ENCODE assay signal across 8 mouse cellular contexts in the genomic region with DNA sequence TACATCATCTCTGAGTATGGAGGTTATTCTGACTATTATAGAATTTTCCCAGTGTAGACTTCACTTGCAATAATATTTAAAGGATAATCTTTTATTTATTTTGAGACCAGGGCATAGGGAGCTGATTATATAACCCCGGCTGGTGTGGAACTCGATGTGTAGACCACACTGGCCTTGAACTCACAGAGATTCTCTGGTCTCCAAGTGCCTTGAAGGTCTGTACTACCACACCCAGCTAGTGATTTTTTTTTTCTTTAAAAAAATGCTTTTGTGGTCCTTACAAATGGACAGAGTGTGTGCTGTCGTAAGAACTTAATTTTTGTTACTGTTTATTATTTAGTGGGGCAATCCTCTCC. TPM values are rescaled to one million over a fixed set of nuclear protein-coding genes. Genes with fewer than 3 reads are reported as not detected.
DNase-seq lines count a peak whose midpoint lies in the region; ATAC-seq lines count a peak whose summit lies in the region.

No protein-coding gene starts in this region.

- ATAC-seq in lung, embryonic 15.5 days (ENCODE audit: borderline replicate concordance, extremely low read depth, low FRiP score, low TSS enrichment), result no peak
- ATAC-seq in forebrain, embryonic 12.5 days (ENCODE audit: low FRiP score), result no peak
- ATAC-seq in limb, embryonic 11.5 days (ENCODE audit: insufficient number of reproducible peaks, low FRiP score, low TSS enrichment, low read depth), result no peak
- ATAC-seq in neural tube, embryonic 15.5 days (ENCODE audit: low FRiP score), result no peak
- no peak for ATAC-seq in frontal cortex, adult (ENCODE audit: low TSS enrichment)

- 37% methylated on average over 3 of the region's 3 CpGs for WGBS in lung, embryonic 15.5 days
- 74% methylated on average over 3 of the region's 3 CpGs for WGBS in forebrain, embryonic 12.5 days
- WGBS in limb, embryonic 11.5 days, result 81% methylated on average over 3 of the region's 3 CpGs
- WGBS in neural tube, embryonic 15.5 days, result 67% methylated on average over 3 of the region's 3 CpGs

- H3K36me3 ChIP-seq in lung, embryonic 15.5 days, result no peaks in the 10 kb centered on the region
- no peaks in the 10 kb centered on the region for H3K36me3 ChIP-seq in forebrain, embryonic 12.5 days (replicated peaks)
- H3K36me3 ChIP-seq in limb, embryonic 11.5 days (ENCODE audit: control insufficient read depth, insufficient read depth, low read length), result no peaks in the 10 kb centered on the region
- no peaks in the 10 kb centered on the region for H3K36me3 ChIP-seq in neural tube, embryonic 15.5 days

- H3K4me3 ChIP-seq in lung, embryonic 15.5 days, result peak overlapping the region; percentile 99
- peak overlapping the region; percentile 99 for H3K4me3 ChIP-seq in forebrain, embryonic 12.5 days (replicated peaks)
- peak overlapping the region; percentile 91; the same call in 1 of the 2 replicates for H3K4me3 ChIP-seq in limb, embryonic 11.5 days (ENCODE audit: low read depth, low read length)
- peak overlapping the region; percentile 96; the same call in 1 of the 2 replicates for H3K4me3 ChIP-seq in neural tube, embryonic 15.5 days (replicated peaks)

- H3K4me2 ChIP-seq in lung, embryonic 15.5 days, result peak overlapping the region; percentile 63
- H3K4me2 ChIP-seq in forebrain, embryonic 12.5 days, result peak overlapping the region; percentile 65
- peak overlapping the region; percentile 62 for H3K4me2 ChIP-seq in limb, embryonic 11.5 days (ENCODE audit: low read depth, severe bottlenecking)
- H3K4me2 ChIP-seq in neural tube, embryonic 15.5 days, result peak overlapping the region; percentile 62

- no peak for DNase-seq in lung, postnatal 25 days (ENCODE audit: low spot score)
- no peak for DNase-seq in limb, embryonic 11.5 days (ENCODE audit: low spot score)
- no peak for DNase-seq in adrenal gland, adult 18-20 months (ENCODE audit: low spot score in 2 of 2)
- DNase-seq in adrenal gland, postnatal 10 days, result no peak

- no peak overlapping the region for H3K27ac ChIP-seq in lung, embryonic 15.5 days
- no peak overlapping the region for H3K27ac ChIP-seq in forebrain, embryonic 12.5 days
- no peak overlapping the region for H3K27ac ChIP-seq in limb, embryonic 11.5 days (replicated peaks; ENCODE audit: low read depth, low read length)
- no peak overlapping the region for H3K27ac ChIP-seq in neural tube, embryonic 15.5 days (replicated peaks)

- H3K9me3 ChIP-seq in lung, embryonic 15.5 days, result no peaks in the 10 kb centered on the region
- H3K9me3 ChIP-seq in forebrain, embryonic 12.5 days, result no peaks in the 10 kb centered on the region
- H3K9me3 ChIP-seq in limb, embryonic 11.5 days (ENCODE audit: control insufficient read depth, low read length), result no peaks in the 10 kb centered on the region
- H3K9me3 ChIP-seq in neural tube, embryonic 15.5 days (replicated peaks), result no peaks in the 10 kb centered on the region

- no peak overlapping the region for H3K9ac ChIP-seq in lung, embryonic 15.5 days
- H3K9ac ChIP-seq in forebrain, embryonic 12.5 days, result no peak overlapping the region
- no peak overlapping the region for H3K9ac ChIP-seq in limb, embryonic 11.5 days (ENCODE audit: low read length)
- H3K9ac ChIP-seq in neural tube, embryonic 15.5 days (replicated peaks), result no peak overlapping the region

- peaks cover 23% of the 10 kb centered on the region for H3K4me1 ChIP-seq in lung, embryonic 15.5 days
- H3K4me1 ChIP-seq in forebrain, embryonic 12.5 days, result peaks cover 30% of the 10 kb centered on the region
- 0 out of 2 replicates have a peak, but pooled peaks cover 3% of the 10 kb centered on the region for H3K4me1 ChIP-seq in limb, embryonic 11.5 days (ENCODE audit: control insufficient read depth, insufficient read depth, low read length)
- H3K4me1 ChIP-seq in neural tube, embryonic 15.5 days, result peaks cover 33% of the 10 kb centered on the region

- H3K27me3 ChIP-seq in lung, embryonic 15.5 days, result no peaks in the 10 kb centered on the region
- H3K27me3 ChIP-seq in forebrain, embryonic 12.5 days, result no peaks in the 10 kb centered on the region
- no peaks in the 10 kb centered on the region for H3K27me3 ChIP-seq in limb, embryonic 11.5 days (ENCODE audit: control insufficient read depth, insufficient read depth, low read length)
- no peaks in the 10 kb centered on the region for H3K27me3 ChIP-seq in neural tube, embryonic 15.5 days (replicated peaks)

RNA-seq across cellular contexts. Expression of gene Ppm1b, which starts 3.1 kb away (rescaled TPM):
- polyA plus RNA-seq in lung, embryonic 15.5 days (2015; fragmentation: Nextera tagmentation; extraction: Ambion mirVana), result 62.5 and 67.5 TPM in 2 replicates
- polyA plus RNA-seq in forebrain, embryonic 12.5 days (2016; fragmentation: Nextera tagmentation; extraction: Ambion mirVana), result 106 and 108 TPM in 2 replicates
- polyA plus RNA-seq in limb, embryonic 11.5 days (2014; fragmentation: Nextera tagmentation; extraction: Ambion mirVana), result 81.6 and 87.4 TPM in 2 replicates
- 82.2 and 84.7 TPM in 2 replicates for polyA plus RNA-seq in neural tube, embryonic 15.5 days (2015; fragmentation: Nextera tagmentation; extraction: Ambion mirVana)
- total RNA-seq in adrenal gland, adult 18-20 months (2021), result 100 to 1,000 TPM; 114 to 143 TPM
- 100 to 1,000 TPM; 107 to 112 TPM for total RNA-seq in adrenal gland, postnatal 10 days (2021)
